Mouse (Mus musculus): ENCODE data around the gene Acox1. TPM values are rescaled to one million over a fixed set of nuclear protein-coding genes. Genes with fewer than 3 reads are reported as not detected.

The Acox1 gene
- 40.9 TPM for polyA plus RNA-seq (2014; fragmentation: Illumina TruSeq; extraction: RNeasy Lipid Tissue Mini Kit (QIAGEN cat#74804))

DNA sequence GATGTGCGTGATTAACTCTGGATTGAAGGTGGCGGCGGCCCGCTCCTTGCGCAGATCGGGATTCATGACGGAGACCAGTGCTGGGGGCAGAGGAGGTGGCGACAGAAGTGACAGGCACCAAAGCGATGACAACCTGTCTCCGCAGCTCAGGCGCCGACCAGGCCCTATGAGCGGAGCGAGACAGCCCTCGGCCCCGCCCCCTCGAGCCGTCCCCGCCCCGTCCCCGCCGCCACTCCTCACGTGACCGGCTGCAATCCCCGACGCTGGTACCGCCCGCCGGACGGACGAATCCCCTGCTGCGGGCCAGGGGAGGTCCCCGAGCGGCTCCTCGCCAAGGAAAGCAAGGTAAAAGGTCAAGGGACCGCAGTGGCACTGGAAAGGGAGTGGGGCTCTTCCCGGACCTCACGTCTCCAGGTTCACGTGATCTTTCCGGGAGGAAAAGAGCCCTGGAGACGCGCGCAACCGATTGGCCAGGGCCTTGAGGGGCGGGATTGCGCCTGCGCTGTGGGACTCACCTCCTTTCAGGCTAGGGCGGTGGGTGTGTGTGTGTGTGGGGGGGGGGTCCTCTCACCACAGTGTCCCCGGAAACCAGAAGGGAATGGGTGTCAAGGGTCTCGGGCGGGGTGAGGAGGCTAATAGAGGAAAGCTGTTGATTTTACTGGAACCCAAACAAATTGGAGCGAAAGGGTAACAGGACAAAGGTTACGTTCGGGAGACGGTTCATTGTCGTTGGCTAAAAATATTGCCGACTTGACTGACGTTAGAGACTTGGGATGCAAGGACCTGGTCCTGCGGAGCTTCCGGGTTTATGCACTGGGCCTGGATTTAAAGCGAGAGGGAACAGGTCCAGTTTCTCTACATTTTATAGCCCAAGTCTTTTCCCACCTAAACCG lies at the start of gene Acox1, which contains the start of gene Ten1:
Gene Acox1, minus strand, starts transcription at position 407 of the 893 bp plus-strand sequence.
Gene Ten1, plus strand, starts transcription at position 217 of the 893 bp plus-strand sequence.

DNA sequence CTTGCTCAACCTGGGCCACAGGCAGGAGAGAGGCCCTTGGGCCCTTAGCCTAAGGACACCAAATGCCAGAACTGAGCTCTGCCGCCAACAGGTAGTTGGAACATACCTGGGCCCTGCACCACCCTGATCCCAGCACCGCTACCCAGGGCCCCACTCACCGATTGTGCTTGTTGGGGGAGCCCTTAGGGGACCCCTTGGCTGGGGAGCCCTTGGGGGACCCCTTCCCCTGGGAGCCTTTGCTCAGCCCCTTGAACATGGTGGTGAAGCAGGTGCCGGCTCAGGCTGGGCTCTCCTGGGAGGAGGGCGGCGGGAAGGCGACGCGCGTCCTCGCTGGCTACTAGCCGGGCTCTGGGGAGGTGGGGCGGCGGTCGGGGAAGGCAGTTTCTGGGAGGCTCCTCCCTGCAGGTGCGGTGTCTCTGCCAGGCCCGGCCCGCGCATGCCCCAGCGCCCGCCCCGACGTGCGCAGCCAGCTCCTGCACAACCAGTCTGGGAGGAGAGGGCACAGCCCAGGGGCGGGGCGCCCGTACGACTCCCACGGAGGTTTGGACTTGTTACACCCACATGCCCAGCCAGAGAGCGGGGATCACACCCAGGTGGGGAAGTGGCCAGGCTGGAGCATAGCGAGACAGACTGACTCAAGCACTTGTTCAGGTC lies 39.0 kb upstream of the Acox1 start, which contains the start of gene Evpl:
Gene Evpl, minus strand, starts transcription at position 336 of the 654 bp plus-strand sequence.

DNA sequence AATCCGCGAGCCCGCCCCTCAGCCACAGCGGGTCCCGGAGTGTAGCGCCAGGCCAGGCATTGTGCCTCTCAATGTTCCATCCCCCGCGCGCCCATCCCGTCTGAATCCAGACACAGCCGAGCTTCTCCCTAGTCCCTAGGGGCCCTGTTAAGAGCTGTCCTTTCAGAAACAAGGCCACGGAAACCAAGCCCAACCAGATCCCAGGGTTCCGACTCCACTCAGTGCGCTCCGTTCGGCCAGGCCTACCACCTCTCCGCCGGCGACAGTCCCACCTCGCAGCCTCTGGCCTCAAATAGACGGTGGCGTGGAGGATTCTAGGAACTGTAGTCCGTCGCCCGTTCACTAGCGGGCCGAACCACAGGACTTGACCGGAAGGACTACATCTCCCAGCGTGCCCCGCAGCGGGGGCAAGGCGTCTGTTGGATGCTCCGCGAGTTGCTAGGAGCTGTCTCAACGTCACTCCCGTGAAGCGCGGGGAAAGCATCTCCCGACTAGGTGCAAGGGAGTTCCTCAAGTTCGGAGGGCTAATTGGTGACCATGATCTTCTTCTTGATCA lies 30.9 kb downstream of the Acox1 start, which contains the start of gene Fbf1:
Gene Fbf1, minus strand, starts transcription at position 283 of the 556 bp plus-strand sequence.

DNA sequence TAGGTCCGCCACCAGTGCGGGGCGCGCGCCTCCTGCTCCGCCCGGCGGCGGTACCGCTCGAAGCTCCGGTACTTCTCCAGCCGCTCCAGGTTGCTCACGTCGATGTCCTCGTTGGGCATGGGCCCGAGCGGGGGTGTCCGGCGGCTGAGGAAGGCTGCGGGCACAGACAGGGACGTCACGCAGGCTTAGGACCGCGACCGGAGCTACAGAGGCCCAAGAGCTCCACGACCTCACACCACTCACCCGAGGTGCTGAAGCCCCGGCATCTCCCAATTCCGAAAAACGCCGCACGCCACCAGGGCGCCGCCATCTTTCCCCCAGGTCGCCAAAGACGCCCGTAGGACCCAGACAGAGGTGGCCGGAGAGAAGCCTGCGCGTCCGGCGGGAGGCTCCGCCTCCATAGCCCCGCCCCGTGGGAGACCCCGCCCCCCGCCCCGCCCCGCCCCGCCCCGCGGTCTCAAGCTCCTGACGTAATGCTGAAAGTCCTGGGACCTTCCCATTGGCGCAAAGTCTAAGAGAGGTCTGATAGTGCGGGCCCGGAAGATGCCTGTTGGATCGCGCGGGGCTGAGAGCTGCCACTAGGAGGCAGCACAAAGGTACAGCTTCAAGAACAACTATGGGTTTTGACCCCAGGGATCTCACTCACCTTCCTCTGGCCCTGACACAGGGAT lies 60.2 kb downstream of the Acox1 start, which contains the start of gene Mrpl38:
Gene Mrpl38, minus strand, starts transcription at position 401 of the 671 bp plus-strand sequence.

DNA sequence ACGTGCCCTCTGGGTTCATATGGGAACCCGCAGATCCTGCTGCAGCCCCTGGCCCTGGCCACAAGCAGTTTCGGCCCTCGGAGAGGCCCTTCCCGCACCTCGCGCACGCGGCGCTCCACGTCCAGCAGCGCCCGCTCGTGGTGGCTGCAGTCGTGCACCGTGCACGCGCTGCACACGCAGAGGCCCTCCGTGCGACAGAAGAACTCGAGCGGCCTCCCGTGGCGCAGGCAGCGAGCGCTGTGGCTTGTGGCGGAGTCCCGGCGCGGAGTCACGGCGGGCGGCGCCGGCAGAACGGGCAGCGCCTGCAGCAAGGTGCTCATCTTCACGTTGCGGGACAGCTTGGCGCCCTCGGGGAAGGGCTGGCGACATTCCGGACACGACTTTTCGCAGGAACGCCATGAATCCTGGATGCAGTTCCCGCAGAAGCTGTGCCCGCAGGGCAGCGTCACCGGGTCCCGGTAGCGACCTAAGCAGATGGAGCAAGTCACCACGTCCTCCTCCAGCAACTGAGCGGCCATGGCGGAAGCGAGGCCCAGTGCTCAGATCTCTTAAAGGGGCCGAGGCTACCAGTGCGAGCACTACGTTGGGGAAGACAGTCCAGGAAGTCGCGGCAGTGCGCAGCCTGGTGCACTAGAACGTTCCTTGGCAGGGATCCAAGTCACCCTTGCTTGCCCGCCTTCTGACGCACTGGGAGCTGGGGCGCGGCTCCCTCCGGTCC lies 68.2 kb downstream of the Acox1 start, which contains the start of gene Trim65:
Gene Trim65, minus strand, starts transcription at position 641 of the 718 bp plus-strand sequence.

DNA sequence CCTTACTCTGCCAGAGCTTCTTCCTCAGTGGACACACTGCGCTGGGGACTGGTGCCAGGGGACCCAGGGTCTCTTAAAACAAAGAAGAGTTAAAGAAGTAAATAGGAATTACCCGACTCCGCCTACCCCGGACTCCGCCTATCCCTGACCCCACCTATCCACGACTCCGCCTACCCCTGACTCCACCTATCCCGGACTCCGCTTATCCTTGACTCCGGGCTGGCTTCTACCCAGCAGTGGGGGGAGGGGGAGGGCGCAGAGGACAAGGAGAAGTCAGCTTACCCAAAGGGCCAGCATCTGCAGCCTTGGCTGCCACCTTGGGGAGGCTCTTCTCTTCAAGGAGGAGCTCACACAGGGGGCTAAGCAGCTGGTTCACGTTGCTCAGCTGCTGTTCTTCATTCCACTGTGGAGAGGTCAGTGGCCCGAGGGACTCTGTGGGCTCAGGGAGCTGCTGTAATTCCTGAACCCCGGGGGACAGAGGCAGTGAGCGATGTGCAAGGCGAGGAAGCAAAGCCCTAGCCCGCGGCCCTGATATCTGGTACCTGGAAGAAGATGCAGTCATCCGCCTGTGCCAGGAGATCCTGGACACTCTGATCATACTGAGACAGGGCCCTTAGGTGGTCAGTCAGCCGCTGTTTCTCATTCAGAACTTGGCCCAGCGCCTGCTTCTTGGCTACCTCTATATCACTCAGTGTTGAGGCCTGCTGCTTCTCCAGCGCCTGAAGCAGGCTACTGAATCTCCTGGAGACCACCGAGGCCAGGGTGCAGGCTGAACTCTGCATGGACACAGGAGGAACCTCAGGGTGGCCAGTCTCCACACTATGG lies 71.5 kb downstream of the Acox1 start, which contains the start of gene Trim47:
Gene Trim47, minus strand, starts transcription at position 55 of the 825 bp plus-strand sequence.

Other genes starting within 250 kb of the Acox1 start
- not detected for gene Itgb4, start 224.3 kb downstream of the Acox1 start, polyA plus RNA-seq (2014; fragmentation: Illumina TruSeq; extraction: RNeasy Lipid Tissue Mini Kit (QIAGEN cat#74804))
- not detected for gene Galk1, start 186.3 kb downstream of the Acox1 start, polyA plus RNA-seq (2014; fragmentation: Illumina TruSeq; extraction: RNeasy Lipid Tissue Mini Kit (QIAGEN cat#74804))
- 1,980 TPM for gene H3f3b, start 171.1 kb downstream of the Acox1 start, polyA plus RNA-seq (2014; fragmentation: Illumina TruSeq; extraction: RNeasy Lipid Tissue Mini Kit (QIAGEN cat#74804))
- gene Unk, start 168.7 kb downstream of the Acox1 start, polyA plus RNA-seq (2014; fragmentation: Illumina TruSeq; extraction: RNeasy Lipid Tissue Mini Kit (QIAGEN cat#74804)) = 2.9 TPM
- gene Unc13d, start 121.1 kb downstream of the Acox1 start, polyA plus RNA-seq (2014; fragmentation: Illumina TruSeq; extraction: RNeasy Lipid Tissue Mini Kit (QIAGEN cat#74804)) = 0.23 TPM
- 15.5 TPM for gene Wbp2, start 112.0 kb downstream of the Acox1 start, polyA plus RNA-seq (2014; fragmentation: Illumina TruSeq; extraction: RNeasy Lipid Tissue Mini Kit (QIAGEN cat#74804))
- not detected for gene Trim47, start 71.8 kb downstream of the Acox1 start, polyA plus RNA-seq (2014; fragmentation: Illumina TruSeq; extraction: RNeasy Lipid Tissue Mini Kit (QIAGEN cat#74804))
- gene Trim65, start 67.9 kb downstream of the Acox1 start, polyA plus RNA-seq (2014; fragmentation: Illumina TruSeq; extraction: RNeasy Lipid Tissue Mini Kit (QIAGEN cat#74804)) = 4.9 TPM
- gene Mrpl38, start 60.2 kb downstream of the Acox1 start, polyA plus RNA-seq (2014; fragmentation: Illumina TruSeq; extraction: RNeasy Lipid Tissue Mini Kit (QIAGEN cat#74804)) = 1.3 TPM
- 14.4 TPM for gene Fbf1, start 30.9 kb downstream of the Acox1 start, polyA plus RNA-seq (2014; fragmentation: Illumina TruSeq; extraction: RNeasy Lipid Tissue Mini Kit (QIAGEN cat#74804))
- gene Ten1, start 190 bp downstream of the Acox1 start, polyA plus RNA-seq (2014; fragmentation: Illumina TruSeq; extraction: RNeasy Lipid Tissue Mini Kit (QIAGEN cat#74804)) = 1.7 TPM
- not detected for gene Evpl, start 39.0 kb upstream of the Acox1 start, polyA plus RNA-seq (2014; fragmentation: Illumina TruSeq; extraction: RNeasy Lipid Tissue Mini Kit (QIAGEN cat#74804))
- gene Srp68, start 75.2 kb upstream of the Acox1 start, polyA plus RNA-seq (2014; fragmentation: Illumina TruSeq; extraction: RNeasy Lipid Tissue Mini Kit (QIAGEN cat#74804)) = 10.1 TPM
- gene Galr2, start 81.9 kb upstream of the Acox1 start, polyA plus RNA-seq (2014; fragmentation: Illumina TruSeq; extraction: RNeasy Lipid Tissue Mini Kit (QIAGEN cat#74804)) = not detected
- gene Exoc7, start 108.2 kb upstream of the Acox1 start, polyA plus RNA-seq (2014; fragmentation: Illumina TruSeq; extraction: RNeasy Lipid Tissue Mini Kit (QIAGEN cat#74804)) = 5.8 TPM
- gene Foxj1, start 136.4 kb upstream of the Acox1 start, polyA plus RNA-seq (2014; fragmentation: Illumina TruSeq; extraction: RNeasy Lipid Tissue Mini Kit (QIAGEN cat#74804)) = 0.23 TPM
- 0.88 TPM for gene Rnf157, start 214.0 kb upstream of the Acox1 start, polyA plus RNA-seq (2014; fragmentation: Illumina TruSeq; extraction: RNeasy Lipid Tissue Mini Kit (QIAGEN cat#74804))
- gene Ubald2, start 235.0 kb upstream of the Acox1 start, polyA plus RNA-seq (2014; fragmentation: Illumina TruSeq; extraction: RNeasy Lipid Tissue Mini Kit (QIAGEN cat#74804)) = 7.1 TPM

Measured in ovary, adult 10 weeks (tissue).